Mouse (Mus musculus): ENCODE results near the gene Cracr2a. TPM values are rescaled to one million over a fixed set of nuclear protein-coding genes. Genes with fewer than 3 reads are reported as not detected.

Gene Cracr2a
- polyA plus RNA-seq, 1 experiment from 2014 or later, result 2.7 TPM

DNA sequence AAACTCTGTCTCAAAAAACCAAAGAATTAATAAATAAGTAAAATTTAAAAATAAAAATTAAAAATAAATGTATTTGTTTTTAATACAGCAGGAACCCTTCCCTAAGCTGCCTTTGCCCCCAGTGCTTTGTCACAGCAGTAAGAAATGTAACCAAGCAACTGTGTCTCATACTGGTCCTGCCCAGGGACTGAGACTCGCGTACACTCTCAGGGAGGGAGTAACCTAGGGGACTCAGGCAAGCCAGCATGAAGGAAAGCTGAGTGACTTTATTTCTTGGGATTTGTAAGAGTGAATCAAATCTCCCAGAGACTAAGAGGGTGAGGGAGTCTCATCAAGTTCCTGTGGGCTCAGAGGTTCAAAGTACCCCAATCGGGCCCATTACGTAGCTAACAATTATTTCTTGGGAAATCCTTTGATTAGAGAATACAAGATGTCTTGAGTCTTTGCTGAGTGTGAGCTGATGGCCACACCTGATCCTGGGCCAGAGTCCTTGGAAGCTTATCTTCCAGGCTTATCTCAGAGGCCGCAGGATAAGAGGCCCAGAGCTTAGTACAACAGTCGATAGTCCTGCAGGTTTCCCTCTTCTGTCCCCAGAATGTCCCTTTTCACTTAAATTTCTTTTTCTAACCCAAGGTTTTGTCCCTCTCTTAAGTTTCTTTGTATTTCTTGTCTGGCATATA lies 126.2 kb downstream of the Cracr2a start:
- DNase-seq (ENCODE audit: low spot score), result no peak

DNA sequence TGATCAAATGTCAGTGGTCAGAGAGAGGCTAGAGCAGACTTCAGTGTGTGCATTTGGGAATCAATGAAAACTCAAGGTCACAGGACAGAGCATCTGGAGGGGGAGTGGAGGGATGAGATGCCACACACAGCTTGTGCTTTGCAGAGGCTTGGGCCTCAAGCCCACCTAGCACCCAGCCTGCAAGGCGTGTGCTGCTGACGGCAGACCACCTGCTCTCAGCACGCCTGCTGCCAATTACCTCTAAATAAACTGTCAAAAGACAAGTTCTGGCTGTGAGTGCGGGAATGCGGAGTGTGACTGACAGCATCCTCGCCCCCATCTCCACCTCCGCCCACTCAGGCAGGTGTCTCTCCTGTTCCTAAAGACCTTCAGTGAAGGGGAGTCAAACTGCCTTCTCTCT lies 131.2 kb downstream of the Cracr2a start:
- no peak for DNase-seq (ENCODE audit: low spot score)

DNA sequence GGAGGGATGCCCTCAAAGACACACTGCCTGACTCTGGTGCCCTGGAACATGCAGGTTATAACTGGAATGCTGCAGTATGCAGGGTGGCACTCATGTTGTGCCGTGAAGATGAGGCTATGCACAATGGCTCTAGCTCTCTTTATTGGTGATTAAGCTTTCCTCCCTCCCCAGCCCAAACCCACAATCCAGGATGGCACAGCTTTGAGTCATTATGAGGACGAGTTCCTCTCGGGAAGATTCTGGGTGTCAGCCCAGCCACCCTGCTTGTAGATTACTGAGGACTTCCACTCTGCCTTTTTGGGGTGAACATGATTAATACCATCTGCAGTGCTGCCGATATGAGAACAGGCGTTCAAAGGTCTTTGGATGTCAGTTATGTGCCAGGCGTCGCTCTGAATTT lies 132.5 kb downstream of the Cracr2a start:
- no peak for DNase-seq (ENCODE audit: low spot score)

DNA sequence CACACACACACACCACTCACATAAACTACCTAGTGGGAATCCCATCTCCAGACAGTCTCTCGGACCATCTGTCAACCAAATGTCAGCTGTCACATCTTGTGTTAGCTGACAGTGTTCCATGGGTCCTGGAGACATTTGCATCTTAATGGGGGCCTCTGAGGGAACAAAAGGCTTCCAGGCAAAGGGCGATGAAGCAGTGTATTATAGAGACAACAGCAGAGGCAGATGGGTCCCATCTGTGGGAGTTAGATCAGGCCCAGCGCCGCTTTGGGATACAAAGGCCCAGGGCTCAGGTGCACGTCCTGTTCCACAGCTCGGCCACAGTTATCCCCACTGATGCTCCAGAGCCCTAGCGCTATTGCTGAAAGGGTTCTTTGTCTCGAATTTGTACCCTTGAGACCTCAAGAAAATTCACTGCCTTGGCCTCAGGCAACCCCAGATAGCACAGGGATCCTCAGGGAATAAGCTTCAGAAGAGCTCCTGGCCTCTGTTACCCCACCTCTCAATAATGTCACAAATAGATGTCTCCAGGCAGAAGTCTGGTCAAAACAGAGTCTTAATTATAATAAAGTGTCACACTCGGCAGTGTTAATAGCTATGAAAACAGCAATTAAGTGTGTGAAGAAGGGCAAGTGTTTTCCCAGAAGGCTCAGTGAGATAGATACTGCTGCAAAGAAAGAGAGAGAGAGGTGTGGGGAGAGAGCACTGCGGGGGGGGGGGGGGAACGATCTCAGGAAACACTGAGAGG lies 140.1 kb downstream of the Cracr2a start:
- no peak for DNase-seq (ENCODE audit: low spot score)

DNA sequence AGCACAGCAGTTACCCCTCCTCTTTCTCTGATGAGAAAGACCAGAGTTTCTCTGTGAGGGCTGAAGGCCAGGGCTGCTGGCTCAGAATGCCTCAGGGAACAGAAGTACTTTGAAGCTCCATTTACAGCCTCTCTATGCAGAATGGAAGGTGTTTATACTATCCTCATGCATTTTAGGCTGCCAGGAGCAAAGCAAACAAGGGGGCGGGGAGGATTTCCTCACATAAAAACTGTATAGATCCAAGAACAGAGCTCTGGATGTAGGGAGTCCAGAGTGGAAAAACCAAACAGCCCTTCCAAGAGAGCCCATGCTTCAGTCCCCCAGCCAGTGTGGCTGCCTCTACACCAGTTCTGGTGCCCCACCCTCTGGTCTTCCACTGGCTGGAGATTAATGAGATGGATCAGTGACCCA lies 147.1 kb downstream of the Cracr2a start:
- no peak for DNase-seq (ENCODE audit: low spot score)

DNA sequence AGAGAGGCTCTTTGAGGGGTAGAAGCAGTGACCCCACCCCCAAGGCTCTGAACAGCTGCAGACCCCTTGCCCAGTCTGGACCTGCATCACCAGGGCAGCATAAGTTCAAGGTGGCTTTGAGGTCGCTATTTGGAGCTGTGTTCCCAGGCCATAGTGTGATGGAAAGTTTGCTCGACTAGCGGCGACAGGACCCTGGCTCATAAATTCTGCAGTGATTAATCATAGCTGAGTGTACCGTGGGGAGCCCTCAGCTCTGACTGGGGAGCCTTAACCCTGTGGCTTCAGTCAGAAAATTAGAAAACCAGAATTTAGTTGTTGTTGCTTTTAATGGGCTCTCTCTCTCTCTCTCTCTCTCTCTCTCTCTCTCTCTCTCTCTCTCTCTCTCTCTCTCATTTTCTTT lies 153.8 kb downstream of the Cracr2a start:
- DNase-seq (ENCODE audit: low spot score), result no peak

DNA sequence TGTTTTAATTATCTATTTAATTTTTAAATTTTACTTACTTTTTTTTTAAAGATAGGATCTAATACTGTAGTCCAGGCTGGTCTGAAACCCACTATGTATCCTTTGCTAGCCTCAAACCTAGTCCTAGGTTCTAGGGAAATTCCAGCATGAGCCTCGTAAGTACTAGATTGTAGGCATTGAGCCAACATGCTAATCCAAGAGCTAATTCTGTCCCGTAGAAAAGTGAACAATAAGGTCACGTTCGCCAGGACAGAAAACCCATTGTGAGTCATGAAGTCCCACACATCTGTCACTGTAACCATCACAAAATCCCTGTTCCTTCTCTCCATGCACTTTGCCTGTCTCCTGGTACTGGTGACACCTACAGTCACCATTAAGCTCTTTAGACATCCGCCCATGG lies 154.3 kb downstream of the Cracr2a start:
- DNase-seq (ENCODE audit: low spot score), result no peak

DNA sequence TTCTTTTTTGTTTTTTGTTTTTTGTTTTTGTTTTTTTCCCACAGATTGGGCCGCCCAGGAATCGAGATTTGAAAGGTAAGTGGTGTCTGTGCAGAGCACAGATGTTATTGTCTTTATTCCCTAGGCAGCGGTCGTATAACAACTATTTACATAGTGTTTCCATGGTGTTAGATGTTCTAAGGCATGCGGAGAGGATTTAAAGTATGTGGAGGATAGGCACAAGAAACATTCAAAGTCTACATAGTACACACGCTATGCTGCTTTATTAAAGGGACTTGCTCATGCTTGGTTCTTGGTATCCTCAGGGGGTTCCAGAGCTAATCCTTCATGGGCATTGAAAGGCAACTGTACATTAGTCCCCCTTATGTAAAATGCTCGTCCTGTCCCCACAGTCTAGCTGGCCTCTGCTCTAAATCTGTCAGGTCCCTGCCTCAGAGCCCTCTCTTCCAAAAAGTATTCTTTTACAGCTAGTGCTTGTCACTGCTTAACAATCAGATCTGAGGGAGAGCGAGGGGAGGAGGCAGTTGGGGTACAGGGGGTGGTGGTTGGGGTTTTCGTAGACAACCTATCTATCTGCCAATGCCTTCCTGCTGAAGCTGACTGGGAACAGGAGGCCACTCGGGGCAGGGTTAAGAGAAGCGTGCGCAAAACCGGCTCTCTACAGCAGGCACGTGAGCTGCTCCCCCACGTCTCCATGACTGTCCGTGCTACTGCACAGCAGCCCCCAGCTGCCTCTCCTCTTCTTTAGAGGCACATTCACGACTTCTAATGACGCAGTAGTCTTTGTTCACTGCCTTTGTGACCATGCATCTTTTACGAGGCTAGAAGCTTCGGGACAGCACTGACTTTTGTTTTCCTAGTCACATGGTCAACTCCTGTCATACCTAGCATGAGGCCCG lies 156.3 kb downstream of the Cracr2a start:
- no peak for DNase-seq (ENCODE audit: low spot score)

DNA sequence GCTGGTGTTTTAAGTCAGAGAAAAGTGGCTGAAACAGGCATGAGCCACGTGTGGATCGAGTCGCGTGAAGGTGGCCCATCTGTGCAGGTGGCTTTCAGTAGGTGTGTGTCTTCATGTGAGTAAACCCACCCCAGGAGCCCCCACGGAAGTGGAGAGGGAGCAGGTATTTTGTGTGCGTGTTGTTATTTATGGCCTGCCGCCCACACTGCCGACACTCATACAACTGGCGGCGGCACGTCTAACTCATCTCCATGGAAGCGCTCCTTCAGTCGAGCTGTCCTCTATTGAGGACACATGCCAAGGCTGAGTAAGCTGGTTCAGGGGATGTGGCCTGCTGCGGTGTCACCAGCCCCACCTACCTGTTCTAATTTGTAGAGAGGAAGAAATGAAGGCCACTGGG lies 158.7 kb downstream of the Cracr2a start:
- no peak for DNase-seq (ENCODE audit: low spot score)

DNA sequence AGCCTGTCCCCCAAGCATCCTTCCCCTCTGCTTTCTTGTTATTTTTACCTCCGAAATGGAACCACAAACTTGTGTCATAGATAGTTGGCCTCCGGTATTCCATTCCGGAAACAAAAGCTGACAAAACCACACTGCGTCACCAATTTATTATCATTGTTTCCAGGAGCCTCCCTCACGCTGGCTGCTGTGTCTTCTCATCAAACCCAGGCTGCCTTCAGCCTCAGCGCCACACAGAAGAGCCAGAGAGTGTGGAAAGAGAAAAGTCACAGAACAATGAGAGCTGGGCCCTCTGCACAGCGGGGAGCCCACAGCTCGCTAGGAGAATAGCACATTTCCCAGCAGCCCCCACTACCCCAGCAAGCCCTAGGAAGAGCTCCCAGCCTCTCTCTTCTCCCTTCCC lies 162.0 kb downstream of the Cracr2a start:
- no peak for DNase-seq (ENCODE audit: low spot score)

Other genes starting within 250 kb of the Cracr2a start
- gene Parp11, start 114.5 kb upstream of the Cracr2a start, polyA plus RNA-seq (2015; fragmentation: Nextera tagmentation; extraction: Ambion mirVana), result 50.7 and 54.9 TPM in 2 replicates
- not detected in 2 replicates for gene Prmt8, start 208.1 kb downstream of the Cracr2a start, polyA plus RNA-seq (2015; fragmentation: Nextera tagmentation; extraction: Ambion mirVana)

Measured in thymus, postnatal 0 days (tissue).